Mouse (Mus musculus): ENCODE measurements around the gene Olfr1294. TPM values are rescaled to one million over a fixed set of nuclear protein-coding genes. Genes with fewer than 3 reads are reported as not detected.

Olfr1294 gene
- polyA plus RNA-seq (2012; rRNA removed): 0.04 TPM in 1 of 2 replicates, not detected in the other

GRCm38 (mm10) chr2:111540191-111540590 is at the start of gene Olfr1294:
Gene Olfr1294 (minus strand): TSS chr2:111540291.
- DNase-seq (ENCODE audit: extremely low spot score in 1 of 2, low spot score in 1 of 2): no peak

- DNase-seq (ENCODE audit: extremely low spot score in 1 of 2, low spot score in 1 of 2): no peak
These were observed 29.5 kb upstream of the Olfr1294 start, which contains the start of gene Olfr1295 for GRCm38 (mm10) chr2:111569581-111569980. Gene Olfr1295 (minus strand): TSS chr2:111569681.

- no peak for DNase-seq (ENCODE audit: extremely low spot score in 1 of 2, low spot score in 1 of 2)
These were observed 15.2 kb downstream of the Olfr1294 start, which contains the start of gene Olfr1293-ps for GRCm38 (mm10) chr2:111524903-111525302. Gene Olfr1293-ps (plus strand): TSS chr2:111525203.

- DNase-seq (ENCODE audit: extremely low spot score in 1 of 2, low spot score in 1 of 2): no peak
These were observed 22.6 kb downstream of the Olfr1294 start for GRCm38 (mm10) chr2:111517451-111517850.

GRCm38 (mm10) chr2:111496880-111497279 is 43.2 kb downstream of the Olfr1294 start, which contains the start of gene Olfr1291-ps1:
Gene Olfr1291-ps1 (plus strand): TSS chr2:111497180.
- no peak for DNase-seq (ENCODE audit: extremely low spot score in 1 of 2, low spot score in 1 of 2)

GRCm38 (mm10) chr2:111493729-111494128 is 46.4 kb downstream of the Olfr1294 start, which contains the start of gene Olfr1290:
Gene Olfr1290 (minus strand): TSS chr2:111493829.
- no peak for DNase-seq (ENCODE audit: extremely low spot score in 1 of 2, low spot score in 1 of 2)

Other genes starting within 250 kb of the Olfr1294 start
- gene Olfr1279, start 239.7 kb downstream of the Olfr1294 start, polyA plus RNA-seq (2012; rRNA removed): not detected in 2 replicates
- gene Olfr1280, start 226.3 kb downstream of the Olfr1294 start, polyA plus RNA-seq (2012; rRNA removed): not detected in 2 replicates
- not detected in 2 replicates for gene Olfr1281, start 213.8 kb downstream of the Olfr1294 start, polyA plus RNA-seq (2012; rRNA removed)
- gene Olfr1282, start 204.2 kb downstream of the Olfr1294 start, polyA plus RNA-seq (2012; rRNA removed): not detected in 2 replicates
- gene Olfr1283, start 173.5 kb downstream of the Olfr1294 start, polyA plus RNA-seq (2012; rRNA removed): not detected in 2 replicates
- not detected in 2 replicates for gene Olfr1284, start 164.8 kb downstream of the Olfr1294 start, polyA plus RNA-seq (2012; rRNA removed)
- not detected in 2 replicates for gene Olfr1286, start 117.2 kb downstream of the Olfr1294 start, polyA plus RNA-seq (2012; rRNA removed)
- gene Olfr1287, start 91.1 kb downstream of the Olfr1294 start, polyA plus RNA-seq (2012; rRNA removed): not detected in 2 replicates
- gene Olfr1288, start 66.2 kb downstream of the Olfr1294 start, polyA plus RNA-seq (2012; rRNA removed): not detected in 2 replicates
- not detected in 2 replicates for gene Olfr1289, start 59.5 kb downstream of the Olfr1294 start, polyA plus RNA-seq (2012; rRNA removed)
- 0.15 TPM in 1 of 2 replicates, not detected in the other for gene Olfr1290, start 46.5 kb downstream of the Olfr1294 start, polyA plus RNA-seq (2012; rRNA removed)
- not detected in 2 replicates for gene Olfr1291-ps1, start 43.1 kb downstream of the Olfr1294 start, polyA plus RNA-seq (2012; rRNA removed)
- not detected in 2 replicates for gene Olfr1293-ps, start 15.1 kb downstream of the Olfr1294 start, polyA plus RNA-seq (2012; rRNA removed)
- gene Olfr1295, start 29.4 kb upstream of the Olfr1294 start, polyA plus RNA-seq (2012; rRNA removed): 0.17 TPM in 1 of 2 replicates, not detected in the other
- gene Olfr1297, start 86.2 kb upstream of the Olfr1294 start, polyA plus RNA-seq (2012; rRNA removed): 0.04 TPM in 1 of 2 replicates, not detected in the other
- not detected in 2 replicates for gene Olfr1298, start 108.9 kb upstream of the Olfr1294 start, polyA plus RNA-seq (2012; rRNA removed)
- gene Olfr1299, start 121.1 kb upstream of the Olfr1294 start, polyA plus RNA-seq (2012; rRNA removed): not detected in 2 replicates
- 0.04 and 0.19 TPM in 2 replicates for gene Olfr1301, start 210.7 kb upstream of the Olfr1294 start, polyA plus RNA-seq (2012; rRNA removed)
- not detected in 2 replicates for gene Olfr1302, start 237.1 kb upstream of the Olfr1294 start, polyA plus RNA-seq (2012; rRNA removed)

Measured in frontal cortex, adult 2 months (tissue).